Mouse (Mus musculus): Measurements from ENCODE around the gene Trpv2. TPM values are rescaled to one million over a fixed set of nuclear protein-coding genes. Genes with fewer than 3 reads are reported as not detected.

Trpv2 gene
- polyA plus RNA-seq, 1 experiment from 2014 or later, result 11.6 TPM

DNA sequence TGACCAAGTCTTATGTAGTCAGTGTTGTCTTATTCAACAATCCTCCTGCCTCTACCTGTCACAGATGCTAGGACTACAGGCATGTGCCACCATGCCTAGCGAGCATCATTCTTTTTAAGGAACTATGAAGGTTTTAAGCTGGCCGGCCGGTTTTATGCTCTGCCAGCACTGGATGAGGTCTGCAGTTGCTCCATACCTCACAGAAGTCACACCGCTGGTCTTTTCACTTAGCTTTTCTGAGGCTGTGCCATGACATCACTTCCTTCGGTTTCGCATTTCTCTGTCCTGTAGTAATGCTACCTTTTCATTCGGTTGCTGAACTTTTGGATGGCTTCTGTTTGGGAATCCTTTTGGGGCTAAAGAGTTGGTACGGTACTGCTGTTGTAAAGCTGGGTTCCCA, 32.7 kb upstream of the Trpv2 start:
- Histone ChIP-seq H3K4me2 (ENCODE audit: low read length) (no peak overlapping the region), H3K36me3 (ENCODE audit: control insufficient read depth, insufficient read depth, low read length) (no peaks in the 10 kb centered on the region), H3K27ac (ENCODE audit: low read depth) (no peak overlapping the region), H3K4me1 (replicated peaks; ENCODE audit: control insufficient read depth, insufficient read depth, low read length) (0 out of 2 replicates have a peak, but pooled peaks cover 4% of the 10 kb centered on the region), H3K27me3 (replicated peaks; ENCODE audit: control insufficient read depth, insufficient read depth, low read length) (0 out of 2 replicates have a peak, but pooled peaks cover 2% of the 10 kb centered on the region), H3K4me3 (ENCODE audit: low read depth, low read length) (no peak overlapping the region), H3K9me3 (ENCODE audit: control insufficient read depth, low read length) (no peaks in the 10 kb centered on the region), H3K9ac (ENCODE audit: low read length) (no peak overlapping the region)
- no peak for ATAC-seq (replicated peaks; ENCODE audit: low FRiP score, low TSS enrichment, low read depth)
- 83% methylated on average over 8 of the region's 8 CpGs for WGBS
- no peak for DNase-seq (ENCODE audit: low spot score)

DNA sequence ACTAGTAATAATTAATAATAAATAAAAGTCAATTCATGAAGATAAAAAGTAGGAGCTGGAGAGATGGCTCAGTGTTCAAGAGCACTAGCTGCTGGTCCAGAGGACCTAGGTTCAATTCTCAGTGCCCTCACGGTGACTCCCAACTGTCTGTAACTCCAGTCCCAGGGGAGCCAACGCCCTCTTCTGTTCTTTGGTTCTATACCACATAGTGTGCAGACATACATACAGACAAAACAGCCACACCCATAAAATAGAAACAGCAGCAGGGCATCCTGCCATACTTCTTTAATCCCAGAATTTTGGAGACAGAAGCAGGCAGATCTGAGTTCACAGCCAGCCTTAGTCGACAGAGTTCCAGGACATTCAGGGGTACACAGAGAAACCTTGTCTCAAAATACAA, 30.3 kb upstream of the Trpv2 start:
- no peak overlapping the region for H3K27ac ChIP-seq (ENCODE audit: low read depth)
- ATAC-seq (replicated peaks; ENCODE audit: low FRiP score, low TSS enrichment, low read depth), result no peak
- WGBS, result 86% methylated on average over 3 of the region's 3 CpGs
- no peak overlapping the region for H3K9ac ChIP-seq (ENCODE audit: low read length)
- H3K4me3 ChIP-seq (ENCODE audit: low read depth, low read length), result no peak overlapping the region
- 0 out of 2 replicates have a peak, but pooled peaks cover 2% of the 10 kb centered on the region for H3K27me3 ChIP-seq (replicated peaks; ENCODE audit: control insufficient read depth, insufficient read depth, low read length)
- no peaks in the 10 kb centered on the region for H3K36me3 ChIP-seq (ENCODE audit: control insufficient read depth, insufficient read depth, low read length)
- H3K4me1 ChIP-seq (replicated peaks; ENCODE audit: control insufficient read depth, insufficient read depth, low read length), result 0 out of 2 replicates have a peak, but pooled peaks cover 4% of the 10 kb centered on the region
- no peak overlapping the region for H3K4me2 ChIP-seq (ENCODE audit: low read length)
- no peaks in the 10 kb centered on the region for H3K9me3 ChIP-seq (ENCODE audit: control insufficient read depth, low read length)
- DNase-seq (ENCODE audit: low spot score), result no peak

DNA sequence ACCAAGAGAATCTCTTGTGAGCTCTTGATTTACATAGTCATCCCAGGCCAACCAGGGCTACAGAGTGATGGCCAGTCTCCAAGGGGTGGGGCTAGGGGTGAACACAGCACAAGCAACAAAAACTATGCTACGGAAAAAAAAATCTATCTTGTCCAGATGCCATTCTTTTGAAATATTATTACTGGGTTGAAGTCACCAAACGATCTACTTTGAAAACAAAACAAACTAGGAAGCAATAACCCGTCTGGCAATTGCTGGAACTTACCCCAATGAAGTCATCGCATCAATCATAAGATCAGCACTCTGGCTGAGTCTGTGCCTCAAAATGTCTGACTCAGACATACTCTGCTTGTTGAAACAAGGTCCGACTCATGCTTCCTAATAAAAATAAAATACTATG, 24.5 kb upstream of the Trpv2 start:
- H3K4me2 ChIP-seq (ENCODE audit: low read length), result peak overlapping the region; percentile 98
- peak overlapping the region; percentile 97 for H3K9ac ChIP-seq (ENCODE audit: low read length)
- H3K4me1 ChIP-seq (replicated peaks; ENCODE audit: control insufficient read depth, insufficient read depth, low read length), result peaks cover 20% of the 10 kb centered on the region
- no peak for ATAC-seq (replicated peaks; ENCODE audit: low FRiP score, low TSS enrichment, low read depth)
- H3K36me3 ChIP-seq (ENCODE audit: control insufficient read depth, insufficient read depth, low read length), result peaks cover 19% of the 10 kb centered on the region
- no peak for DNase-seq (ENCODE audit: low spot score)
- H3K4me3 ChIP-seq (ENCODE audit: low read depth, low read length), result peak overlapping the region; percentile 72
- H3K27ac ChIP-seq (ENCODE audit: low read depth), result peak overlapping the region; percentile 98
- H3K27me3 ChIP-seq (replicated peaks; ENCODE audit: control insufficient read depth, insufficient read depth, low read length), result no peaks in the 10 kb centered on the region
- no peaks in the 10 kb centered on the region for H3K9me3 ChIP-seq (ENCODE audit: control insufficient read depth, low read length)
- WGBS, result 11% methylated on average over 5 of the region's 5 CpGs

DNA sequence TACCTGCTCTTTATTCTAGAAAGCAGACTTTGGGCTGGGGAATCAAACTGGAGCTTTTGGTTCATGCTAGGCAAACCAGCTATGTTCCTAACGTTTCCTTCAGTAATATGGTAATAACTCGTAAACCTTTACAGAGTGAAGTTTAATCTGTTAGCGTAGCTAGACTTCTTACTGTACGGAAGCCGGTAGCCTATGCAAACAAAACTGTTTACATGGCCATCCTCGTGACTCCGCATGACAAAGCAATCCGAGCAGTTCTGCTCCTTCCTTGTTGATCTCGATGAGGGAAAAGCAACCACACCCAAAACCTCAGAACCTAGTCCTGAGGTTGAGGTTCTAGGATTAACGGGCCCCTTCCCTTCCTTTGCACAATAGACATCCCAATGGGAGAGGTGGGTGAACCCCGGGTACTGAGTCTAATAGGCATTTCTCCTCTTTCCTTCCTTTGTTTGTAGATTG, 24.0 kb upstream of the Trpv2 start:
- H3K9ac ChIP-seq (ENCODE audit: low read length), result peak overlapping the region; percentile 97
- no peak; the same call in none of the 2 replicates for ATAC-seq (replicated peaks; ENCODE audit: low FRiP score, low TSS enrichment, low read depth)
- under 1% methylated on average over 11 of the region's 11 CpGs for WGBS

DNA sequence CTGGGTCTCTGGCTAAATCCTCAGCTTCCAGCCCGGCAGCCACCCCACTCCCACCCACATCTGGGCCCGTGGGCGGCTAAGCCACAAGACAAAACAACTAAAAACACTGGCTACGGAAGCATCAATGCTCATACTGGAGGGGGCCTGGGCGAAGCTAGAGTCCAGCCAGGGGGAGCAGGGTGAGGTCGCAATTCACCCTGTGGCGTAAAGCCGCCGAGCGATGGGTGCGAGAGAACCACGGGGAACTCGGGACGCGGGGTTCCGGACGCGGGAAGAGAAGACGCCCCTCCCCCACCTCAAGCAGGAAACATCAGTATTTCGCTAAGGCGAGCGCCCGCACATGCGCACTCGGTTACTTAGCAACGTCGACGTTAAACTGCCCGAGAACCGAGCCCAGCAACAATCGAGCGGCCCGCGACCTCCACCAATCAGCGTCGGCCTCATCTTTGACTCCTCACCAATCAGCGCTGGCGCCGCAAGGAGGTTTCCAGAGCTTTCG, 23.5 kb upstream of the Trpv2 start, which contains the start of gene Ubb:
Gene Ubb (plus strand): TSS at position 445 of the 499 bp plus-strand sequence.
- Histone ChIP-seq H3K9me3 (ENCODE audit: control insufficient read depth, low read length) (no peaks in the 10 kb centered on the region), H3K27ac (ENCODE audit: low read depth) (peak within 1 kb of the TSS; percentile 98), H3K4me3 (ENCODE audit: low read depth, low read length) (peak within 1 kb of the TSS; percentile 72), H3K4me2 (ENCODE audit: low read length) (peak within 1 kb of the TSS; percentile 98), H3K9ac (ENCODE audit: low read length) (peak within 1 kb of the TSS; percentile 97), H3K4me1 (replicated peaks; ENCODE audit: control insufficient read depth, insufficient read depth, low read length) (peaks cover 23% of the 10 kb centered on the region), H3K36me3 (ENCODE audit: control insufficient read depth, insufficient read depth, low read length) (peaks cover 22% of the 10 kb centered on the region), H3K27me3 (replicated peaks; ENCODE audit: control insufficient read depth, insufficient read depth, low read length) (no peaks in the 10 kb centered on the region)
- DNase-seq (ENCODE audit: low spot score) (peak; percentile 95), ATAC-seq (replicated peaks; ENCODE audit: low FRiP score, low TSS enrichment, low read depth) (peak; percentile 95)
- under 1% methylated on average over 39 of the region's 40 CpGs for WGBS

More for the DNA sequence above, 24.0 kb upstream of the Trpv2 start:
- Histone ChIP-seq H3K4me1 (replicated peaks; ENCODE audit: control insufficient read depth, insufficient read depth, low read length) (peaks cover 23% of the 10 kb centered on the region), H3K4me3 (ENCODE audit: low read depth, low read length) (peak overlapping the region; percentile 72), H3K27ac (ENCODE audit: low read depth) (peak overlapping the region; percentile 98), H3K4me2 (ENCODE audit: low read length) (peak overlapping the region; percentile 98), H3K9me3 (ENCODE audit: control insufficient read depth, low read length) (no peaks in the 10 kb centered on the region), H3K27me3 (replicated peaks; ENCODE audit: control insufficient read depth, insufficient read depth, low read length) (no peaks in the 10 kb centered on the region), H3K36me3 (ENCODE audit: control insufficient read depth, insufficient read depth, low read length) (peaks cover 22% of the 10 kb centered on the region)
- no peak for DNase-seq (ENCODE audit: low spot score)

DNA sequence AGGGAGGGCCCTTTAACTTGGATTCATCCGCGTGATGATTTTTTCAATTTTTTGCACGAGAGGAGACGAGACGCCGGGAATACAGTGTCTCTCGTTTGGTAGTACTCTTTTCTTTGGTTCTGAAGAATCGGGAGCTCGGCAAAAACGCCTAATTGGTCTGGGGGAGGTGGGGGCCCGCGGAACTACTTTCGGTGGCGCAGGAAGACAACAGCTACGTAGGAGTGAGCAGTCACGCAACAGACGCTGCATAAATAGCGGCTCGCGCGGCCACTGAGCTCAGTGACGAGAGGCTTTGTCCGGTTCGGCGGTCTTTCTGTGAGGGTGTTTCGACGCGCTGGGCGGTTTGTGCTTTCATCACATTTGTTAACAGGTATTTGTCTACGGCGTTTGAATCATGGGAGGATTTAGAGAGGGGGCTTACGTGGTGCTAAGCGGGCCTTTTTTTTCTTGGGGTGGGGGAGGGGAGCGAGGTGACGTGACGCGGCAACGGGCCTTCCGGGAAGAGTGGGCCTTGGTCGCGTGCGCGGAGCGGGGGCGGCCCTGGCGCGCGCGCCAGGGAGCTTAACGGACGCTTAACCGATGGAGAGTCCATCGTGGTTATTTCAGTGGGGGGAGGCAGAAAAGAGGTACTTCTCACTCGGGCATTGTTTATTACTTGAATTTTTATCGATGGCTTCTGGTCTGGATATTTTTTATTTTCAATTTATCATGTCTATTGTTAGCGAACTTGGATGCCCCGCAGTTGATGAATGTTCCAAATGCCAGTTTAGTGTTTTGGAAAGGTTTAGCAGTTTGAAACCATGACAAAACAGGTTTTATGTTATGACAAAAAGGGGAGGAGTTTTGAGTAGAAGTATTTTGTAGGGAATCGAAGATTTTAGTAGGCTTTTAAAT, 22.8 kb upstream of the Trpv2 start:
- Histone ChIP-seq H3K4me2 (ENCODE audit: low read length) (peak overlapping the region; percentile 47), H3K9me3 (ENCODE audit: control insufficient read depth, low read length) (no peaks in the 10 kb centered on the region), H3K9ac (ENCODE audit: low read length) (peak overlapping the region; percentile 97), H3K4me3 (ENCODE audit: low read depth, low read length) (peak overlapping the region; percentile 72), H3K27me3 (replicated peaks; ENCODE audit: control insufficient read depth, insufficient read depth, low read length) (no peaks in the 10 kb centered on the region), H3K4me1 (replicated peaks; ENCODE audit: control insufficient read depth, insufficient read depth, low read length) (peaks cover 23% of the 10 kb centered on the region), H3K27ac (ENCODE audit: low read depth) (peak overlapping the region; percentile 98), H3K36me3 (ENCODE audit: control insufficient read depth, insufficient read depth, low read length) (peaks cover 22% of the 10 kb centered on the region)
- WGBS, result under 1% methylated on average over 58 of the region's 58 CpGs
- ATAC-seq (replicated peaks; ENCODE audit: low FRiP score, low TSS enrichment, low read depth) (peak; percentile 89), DNase-seq (ENCODE audit: low spot score) (peak; percentile 96)

DNA sequence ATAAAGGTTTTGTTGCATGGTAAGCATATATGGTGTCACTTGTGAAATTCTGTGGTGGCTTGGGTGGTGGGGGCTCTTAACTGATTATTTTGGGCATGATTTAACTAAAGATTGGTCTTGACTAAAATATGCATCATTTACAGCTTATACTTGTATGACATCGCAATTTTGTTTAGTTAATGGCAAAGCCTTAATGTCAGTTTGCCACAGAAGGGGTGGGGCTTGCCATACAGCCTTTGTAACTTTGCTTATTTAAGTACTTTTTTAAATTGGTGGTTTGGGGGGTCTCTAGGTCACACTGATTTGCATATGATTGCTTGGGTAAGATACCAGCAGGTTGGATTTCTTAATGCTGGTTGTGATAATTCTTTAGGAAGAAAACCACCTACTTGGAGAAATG, 21.1 kb upstream of the Trpv2 start:
- WGBS, result 25% methylated on average over 1 of the region's 1 CpGs
- no peak for ATAC-seq (replicated peaks; ENCODE audit: low FRiP score, low TSS enrichment, low read depth)
- no peak overlapping the region for H3K27ac ChIP-seq (ENCODE audit: low read depth)

DNA sequence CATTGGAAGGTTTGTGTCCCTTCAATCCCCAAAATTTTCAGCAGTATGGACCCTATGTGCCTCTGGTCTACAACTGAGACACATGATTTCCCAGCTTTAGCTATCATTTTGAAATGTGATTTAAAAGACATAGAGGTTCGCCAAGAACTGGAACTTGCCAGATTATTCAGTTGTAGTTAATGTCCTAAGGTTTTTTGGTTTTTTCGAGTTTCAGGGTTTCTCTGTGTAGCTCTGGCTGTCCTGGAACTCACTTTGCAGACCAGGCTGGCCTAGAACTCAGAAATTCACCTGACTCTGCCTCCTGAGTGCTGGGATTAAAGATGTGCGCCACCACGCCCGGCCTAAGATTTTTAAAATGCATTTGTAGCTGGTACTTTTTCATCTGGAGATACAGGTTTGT, 20.7 kb upstream of the Trpv2 start:
- H3K4me3 ChIP-seq (ENCODE audit: low read depth, low read length), result peak overlapping the region; percentile 54
- 75% methylated on average over 5 of the region's 5 CpGs for WGBS
- H3K4me2 ChIP-seq (ENCODE audit: low read length), result peak overlapping the region; percentile 100
- ATAC-seq (replicated peaks; ENCODE audit: low FRiP score, low TSS enrichment, low read depth) (no peak), DNase-seq (ENCODE audit: low spot score) (no peak)
- H3K27ac ChIP-seq (ENCODE audit: low read depth), result no peak overlapping the region
- peaks cover 22% of the 10 kb centered on the region for H3K36me3 ChIP-seq (ENCODE audit: control insufficient read depth, insufficient read depth, low read length)
- H3K9ac ChIP-seq (ENCODE audit: low read length), result peak overlapping the region; percentile 31
- H3K9me3 ChIP-seq (ENCODE audit: control insufficient read depth, low read length), result no peaks in the 10 kb centered on the region
- no peaks in the 10 kb centered on the region for H3K27me3 ChIP-seq (replicated peaks; ENCODE audit: control insufficient read depth, insufficient read depth, low read length)
- peaks cover 23% of the 10 kb centered on the region for H3K4me1 ChIP-seq (replicated peaks; ENCODE audit: control insufficient read depth, insufficient read depth, low read length)

More for the DNA sequence above, 21.1 kb upstream of the Trpv2 start:
- peak overlapping the region; percentile 54 for H3K4me3 ChIP-seq (ENCODE audit: low read depth, low read length)
- peaks cover 23% of the 10 kb centered on the region for H3K4me1 ChIP-seq (replicated peaks; ENCODE audit: control insufficient read depth, insufficient read depth, low read length)
- H3K27me3 ChIP-seq (replicated peaks; ENCODE audit: control insufficient read depth, insufficient read depth, low read length), result no peaks in the 10 kb centered on the region
- peak overlapping the region; percentile 100 for H3K4me2 ChIP-seq (ENCODE audit: low read length)
- peak overlapping the region; percentile 31 for H3K9ac ChIP-seq (ENCODE audit: low read length)
- H3K36me3 ChIP-seq (ENCODE audit: control insufficient read depth, insufficient read depth, low read length), result peaks cover 22% of the 10 kb centered on the region
- DNase-seq (ENCODE audit: low spot score), result no peak
- no peaks in the 10 kb centered on the region for H3K9me3 ChIP-seq (ENCODE audit: control insufficient read depth, low read length)

All from intestine, embryonic 14.5 days (tissue).